Mouse (Mus musculus): Measurements from ENCODE around the gene Tmem184a.

The Tmem184a gene

GRCm38 (mm10) chr5:139813126-139813490 lies 6.6 kb downstream of the Tmem184a start:
- DNase-seq (ENCODE audit: low spot score) = no peak

GRCm38 (mm10) chr5:139812398-139813125 lies 7.2 kb downstream of the Tmem184a start:
- DNase-seq (ENCODE audit: low spot score) = no peak

- no peak for DNase-seq (ENCODE audit: low spot score)
Measured at GRCm38 (mm10) chr5:139811677-139812397, 7.9 kb downstream of the Tmem184a start.

- DNase-seq (ENCODE audit: low spot score) = no peak
Measured at GRCm38 (mm10) chr5:139809397-139809796, 10.3 kb downstream of the Tmem184a start.

GRCm38 (mm10) chr5:139805924-139806323 lies 13.8 kb downstream of the Tmem184a start:
- DNase-seq (ENCODE audit: low spot score) = peak; percentile 71

GRCm38 (mm10) chr5:139804573-139805111 lies 15.1 kb downstream of the Tmem184a start:
- peak; percentile 68 for DNase-seq (ENCODE audit: low spot score)

- DNase-seq (ENCODE audit: low spot score) = peak; percentile 92
Measured at GRCm38 (mm10) chr5:139804107-139804551, 15.6 kb downstream of the Tmem184a start.

GRCm38 (mm10) chr5:139803601-139804102 lies 16.1 kb downstream of the Tmem184a start:
- DNase-seq (ENCODE audit: low spot score) = no peak

GRCm38 (mm10) chr5:139803165-139803564 lies 16.6 kb downstream of the Tmem184a start:
- peak; percentile 71 for DNase-seq (ENCODE audit: low spot score)

- DNase-seq (ENCODE audit: low spot score) = no peak
Measured at GRCm38 (mm10) chr5:139801880-139802279, 17.8 kb downstream of the Tmem184a start.

GRCm38 (mm10) chr5:139801231-139801630 lies 18.5 kb downstream of the Tmem184a start:
- no peak for DNase-seq (ENCODE audit: low spot score)

GRCm38 (mm10) chr5:139799801-139800590 lies 19.7 kb downstream of the Tmem184a start:
- DNase-seq (ENCODE audit: low spot score) = no peak

- DNase-seq (ENCODE audit: low spot score) = no peak
Measured at GRCm38 (mm10) chr5:139799041-139799440, 20.7 kb downstream of the Tmem184a start.

GRCm38 (mm10) chr5:139798168-139798900 lies 21.4 kb downstream of the Tmem184a start:
- DNase-seq (ENCODE audit: low spot score) = no peak

- no peak for DNase-seq (ENCODE audit: low spot score)
Measured at GRCm38 (mm10) chr5:139797473-139798167, 22.1 kb downstream of the Tmem184a start.

- DNase-seq (ENCODE audit: low spot score) = no peak
Measured at GRCm38 (mm10) chr5:139796900-139797299, 22.8 kb downstream of the Tmem184a start.

GRCm38 (mm10) chr5:139796001-139796620 lies 23.6 kb downstream of the Tmem184a start:
- DNase-seq (ENCODE audit: low spot score) = no peak

GRCm38 (mm10) chr5:139794938-139795337 lies 24.8 kb downstream of the Tmem184a start:
- no peak for DNase-seq (ENCODE audit: low spot score)

GRCm38 (mm10) chr5:139794137-139794536 lies 25.6 kb downstream of the Tmem184a start:
- DNase-seq (ENCODE audit: low spot score) = no peak
